Mouse (Mus musculus) brain, embryonic 14.5 days (tissue): ENCODE measurements around the gene Hyal3.

Source experiments
- CTCF ChIP-seq: fragments of 200-500 bp; IDR thresholded peaks from 2 replicates; pipeline ENCODE4 v1.5.1; 2012; ENCODE audit warnings: inconsistent platforms, mild to moderate bottlenecking, moderate library complexity, borderline replicate concordance; ENCODE audit not compliant: insufficient read depth, insufficient read length; ENCODE audit errors: extremely low read depth
- POLR2A ChIP-seq: fragments of 200-500 bp; IDR thresholded peaks from 2 replicates; pipeline ENCODE4 v1.6.1; 2012; ENCODE audit warnings: mild to moderate bottlenecking, inconsistent platforms, borderline replicate concordance; ENCODE audit not compliant: poor library complexity, insufficient read depth, insufficient read length, severe bottlenecking; ENCODE audit errors: extremely low read depth

DNA sequence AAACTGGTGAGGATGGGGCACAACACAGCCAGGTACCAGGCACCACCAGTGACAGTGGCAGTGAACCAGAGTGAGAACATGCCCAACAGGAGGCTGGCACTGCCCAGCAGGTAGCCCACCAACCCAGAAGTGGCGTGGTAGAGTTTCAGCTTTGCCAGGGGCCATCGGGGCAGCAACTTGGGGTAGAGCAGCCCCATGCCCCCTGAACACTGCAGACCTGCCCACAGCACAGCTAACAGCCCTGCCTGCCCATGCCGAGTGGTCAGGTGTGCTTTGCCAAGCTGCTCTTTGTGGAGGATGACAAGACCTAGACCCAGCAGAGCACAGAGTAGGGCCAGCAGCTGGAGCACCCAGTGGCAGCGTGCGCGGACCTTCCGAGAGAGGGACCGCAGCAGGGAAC lies 40.7 kb upstream of the Hyal3 start:
- TF ChIP-seq POLR2A = no peak
- TF ChIP-seq CTCF = no peak
